Mouse (Mus musculus) adipocyte (in vitro differentiated cells): ENCODE data around the gene Homez.

ENCODE experiments used
- DNase-seq: peaks from one replicate; pipeline ENCODE4 v3.0.0-alpha.2; 2016; ENCODE audit warnings: low spot score

The Homez gene

DNA sequence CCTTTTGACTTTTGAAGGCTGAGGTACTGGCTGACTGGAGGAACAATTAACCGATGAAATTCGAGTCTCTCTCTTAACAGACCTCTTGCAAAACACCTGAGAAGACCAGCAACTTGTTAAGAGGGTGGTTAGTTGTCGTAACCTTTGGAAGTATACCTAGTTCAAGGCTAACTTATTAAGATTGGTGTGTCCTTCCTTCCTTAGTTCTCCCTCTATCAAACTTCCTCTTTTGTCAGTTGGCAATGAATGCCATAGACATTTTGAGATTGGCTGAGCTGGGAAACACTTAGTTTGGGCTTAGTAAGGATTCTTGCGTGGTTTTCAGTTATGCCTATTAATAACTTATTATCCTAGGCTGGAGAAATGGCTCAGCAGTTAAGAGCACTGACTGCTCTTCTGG lies 2.7 kb downstream of the Homez start:
- DNase-seq: no peak

DNA sequence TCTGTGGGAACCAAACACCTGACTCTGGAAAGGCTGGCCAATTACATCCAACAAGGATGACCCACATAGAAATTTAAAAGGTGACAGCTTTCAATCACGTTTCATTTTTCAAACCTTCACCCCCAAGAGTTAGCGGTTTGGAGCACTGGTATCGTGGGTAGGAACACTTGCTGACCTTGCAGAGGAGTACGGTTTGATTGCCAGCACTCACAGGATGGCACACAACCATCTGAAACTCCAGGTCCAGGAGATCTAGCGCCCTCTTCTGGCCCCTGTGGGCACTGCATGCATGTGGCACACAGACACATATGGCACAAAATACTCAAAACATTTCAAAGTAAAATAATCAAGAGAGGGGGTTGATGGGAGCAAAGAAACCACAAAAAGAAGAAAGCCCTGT lies 3.8 kb downstream of the Homez start:
- no peak for DNase-seq

GRCm38 (mm10) chr14:54866268-54866667 lies 4.5 kb downstream of the Homez start:
- no peak for DNase-seq

DNA sequence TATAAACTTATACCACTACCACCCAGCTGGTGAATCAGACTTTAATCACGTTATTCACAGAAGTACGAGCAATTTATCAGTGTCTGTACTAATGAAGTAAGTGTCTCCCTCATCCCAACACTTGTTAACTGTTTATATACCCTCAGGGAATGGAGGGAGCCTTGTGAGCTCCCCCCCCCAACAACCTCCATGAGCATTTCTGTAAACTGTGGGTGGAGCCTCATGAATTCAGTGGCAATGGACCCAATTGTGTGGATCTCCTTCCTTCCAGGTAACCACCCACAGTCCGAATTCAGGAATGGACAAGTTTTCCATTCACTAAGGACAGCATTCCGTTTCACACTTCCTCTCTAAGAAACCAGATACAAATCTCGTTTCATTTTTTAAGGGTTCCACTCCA lies 5.1 kb downstream of the Homez start:
- DNase-seq: no peak

GRCm38 (mm10) chr14:54864313-54865036 lies 6.3 kb downstream of the Homez start:
- DNase-seq: peak; percentile 19

DNA sequence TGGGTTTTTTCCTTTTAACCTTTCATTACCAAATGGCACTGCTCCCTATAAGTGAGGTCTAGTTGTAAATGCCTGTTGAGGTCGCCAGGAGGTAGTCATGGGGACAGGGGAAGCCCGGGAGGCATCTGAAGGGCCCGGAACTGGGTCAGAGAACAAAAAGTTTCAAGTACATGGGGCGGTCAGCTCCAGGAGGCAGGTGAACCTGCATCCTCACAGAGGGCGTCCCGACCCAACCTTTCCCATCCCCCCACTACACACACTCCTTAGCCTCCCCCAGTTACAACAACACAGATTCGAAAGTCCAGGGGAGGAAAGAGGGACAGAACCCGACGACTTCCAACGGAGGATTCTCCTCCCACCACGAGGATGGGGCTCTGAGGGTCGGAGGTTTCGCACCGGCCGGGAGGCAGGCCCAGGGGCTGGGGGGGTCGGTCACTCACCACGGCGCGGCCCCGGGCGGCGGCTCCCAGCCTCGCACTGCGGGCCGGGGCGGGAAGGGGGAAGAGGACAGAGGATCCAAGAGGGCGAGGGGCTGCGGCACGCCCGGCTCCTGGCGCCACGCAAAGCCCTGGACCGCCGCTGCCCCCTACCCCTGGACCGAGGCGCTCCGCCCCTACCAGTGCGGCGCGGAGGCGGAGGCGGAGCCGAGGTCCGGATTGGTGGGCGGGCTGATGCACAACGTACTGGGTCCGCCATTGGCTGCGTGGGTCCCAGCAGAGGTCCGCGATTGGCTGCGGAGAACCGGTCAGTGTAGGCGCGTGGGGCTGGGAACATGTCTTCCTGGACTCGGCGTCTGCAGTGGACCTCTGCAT lies 7.1 kb downstream of the Homez start:
- DNase-seq: peak; percentile 81

DNA sequence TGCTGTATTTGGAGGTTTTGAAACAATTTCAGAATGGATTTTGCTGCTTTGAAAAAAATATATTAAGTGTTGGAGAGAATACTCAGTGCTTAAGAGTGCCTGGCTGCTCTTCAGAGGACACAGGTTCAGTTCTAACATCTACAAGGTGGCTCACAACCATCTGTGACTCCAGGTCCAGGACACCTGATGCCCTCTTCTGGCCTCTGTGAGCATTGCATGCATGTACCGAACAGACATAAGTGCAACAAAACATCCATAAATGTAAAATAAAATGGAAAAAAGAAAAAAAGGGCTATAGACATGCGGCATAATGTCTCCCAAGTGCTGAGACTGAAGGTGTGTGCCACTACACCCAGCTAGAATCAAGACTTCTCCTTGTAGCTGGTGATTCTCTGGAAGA lies 10.2 kb downstream of the Homez start:
- peak; percentile 55 for DNase-seq

DNA sequence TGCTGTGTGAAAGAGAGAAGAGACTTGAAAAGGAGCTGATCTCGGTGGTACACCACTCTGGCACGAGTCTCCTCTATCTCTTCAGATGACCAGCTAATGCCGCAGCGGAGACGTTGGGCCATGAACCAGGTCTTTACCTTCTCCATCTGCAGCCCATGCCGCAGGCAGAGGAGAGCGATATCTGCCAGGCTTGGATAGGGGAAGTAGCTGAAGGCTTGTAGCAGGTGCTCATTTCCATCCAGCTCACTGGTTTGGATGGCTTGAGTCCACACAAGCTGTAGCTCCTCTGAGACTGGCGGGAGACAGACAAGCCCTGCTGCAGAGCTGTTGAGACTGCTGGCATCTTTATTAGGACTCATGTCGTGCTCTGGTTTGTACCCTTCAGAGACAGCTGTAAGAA lies 12.9 kb downstream of the Homez start:
- DNase-seq: no peak

DNA sequence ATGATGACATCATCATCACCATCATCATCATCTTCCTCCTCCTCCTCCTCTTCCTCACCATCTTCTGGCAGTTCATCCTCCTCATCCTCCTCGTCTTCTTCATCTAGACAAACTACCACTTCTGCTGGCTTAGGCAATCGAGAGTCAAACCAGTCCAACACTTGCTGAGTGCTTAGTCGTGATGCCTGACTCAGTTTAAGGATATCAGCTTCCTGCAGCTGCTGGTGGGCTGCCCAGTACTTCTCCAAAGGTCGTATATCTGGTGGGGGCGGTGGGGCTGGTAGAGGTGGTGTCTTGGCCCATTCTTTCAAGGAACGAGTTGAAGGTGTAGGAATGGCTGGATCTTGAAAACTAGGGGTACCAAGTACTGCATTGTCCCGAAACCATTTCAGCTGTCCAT lies 14.1 kb downstream of the Homez start:
- no peak for DNase-seq

DNA sequence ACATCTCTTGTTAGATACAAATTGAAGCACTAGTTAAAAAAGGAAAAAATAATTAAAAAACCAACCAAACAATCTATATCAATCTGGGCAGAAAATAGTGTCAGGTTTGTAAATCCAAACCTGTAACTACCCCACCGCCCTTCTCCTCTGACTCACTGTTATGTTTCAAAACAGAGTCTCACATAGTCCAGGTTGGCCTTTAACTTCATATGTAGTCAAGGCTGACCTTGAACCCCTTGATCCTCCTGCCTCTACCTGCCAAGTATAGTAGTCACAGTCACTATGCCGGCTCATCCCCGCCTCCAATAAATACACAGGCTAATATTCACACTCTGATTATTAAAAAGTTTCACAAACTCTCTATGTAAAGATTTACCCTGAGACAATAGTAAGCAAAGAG lies 15.0 kb downstream of the Homez start:
- no peak for DNase-seq

DNA sequence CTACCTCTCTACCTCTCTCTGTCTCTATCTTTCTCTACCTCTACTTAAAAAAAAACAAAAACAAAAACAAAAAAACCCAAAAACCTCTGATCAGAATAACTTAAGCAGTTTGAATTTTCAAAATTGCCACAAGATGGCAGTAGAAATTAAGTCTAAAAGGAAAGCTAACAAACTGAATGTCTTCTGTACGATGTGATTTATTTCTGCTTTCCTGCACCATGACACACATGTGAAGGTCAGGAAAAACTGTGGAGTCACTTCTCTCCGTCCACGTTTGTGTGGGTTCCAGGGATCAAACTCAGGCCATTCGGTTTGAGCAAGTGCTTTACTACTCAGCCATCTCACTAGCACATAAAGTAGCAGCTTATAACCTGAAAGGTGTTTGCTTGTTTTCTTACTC lies 27.3 kb downstream of the Homez start:
- DNase-seq: peak; percentile 56

DNA sequence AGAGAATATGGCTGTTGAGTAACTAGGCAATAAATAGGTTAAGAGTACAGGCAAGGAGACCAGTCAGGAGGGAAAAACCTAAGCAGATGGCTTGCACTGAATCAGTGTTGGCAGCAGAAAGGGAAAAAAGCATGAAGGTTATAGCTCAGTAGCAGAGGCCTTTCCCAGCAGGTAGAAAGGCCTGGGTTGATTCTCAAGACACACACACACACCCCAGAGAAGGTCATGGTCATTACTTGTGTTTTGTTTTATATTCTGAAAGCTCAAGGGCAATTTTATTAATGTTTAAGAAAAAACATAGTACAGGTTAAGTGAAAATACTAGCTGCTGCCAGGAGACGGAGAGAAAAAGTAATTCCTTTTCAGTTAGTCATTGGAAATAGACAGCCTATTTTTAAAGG lies 47.0 kb downstream of the Homez start:
- no peak for DNase-seq

- DNase-seq: no peak
Measured at GRCm38 (mm10) chr14:54822301-54822700, 48.5 kb downstream of the Homez start.

GRCm38 (mm10) chr14:54817791-54818190 lies 53.0 kb downstream of the Homez start:
- peak; percentile 12 for DNase-seq

DNA sequence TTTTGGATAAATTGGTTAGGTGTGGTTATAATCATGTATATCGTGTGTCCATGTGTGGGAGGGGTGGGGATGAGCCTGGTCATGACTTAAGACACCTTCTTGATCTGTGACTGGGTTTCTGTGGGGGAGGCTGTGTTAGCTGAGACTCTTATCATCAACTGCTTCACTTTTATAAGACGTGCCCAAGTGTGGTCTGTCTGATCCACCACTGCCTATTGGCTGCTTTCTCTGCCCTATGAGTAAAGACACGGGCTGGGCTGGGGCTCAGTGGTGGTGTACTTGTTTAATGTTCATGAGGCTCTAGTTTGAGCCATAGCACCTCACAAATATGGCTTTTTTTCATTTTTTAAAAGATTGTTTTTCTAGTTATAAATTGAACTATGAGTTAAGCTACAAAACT lies 55.0 kb downstream of the Homez start:
- no peak for DNase-seq

GRCm38 (mm10) chr14:54813991-54814390 lies 56.8 kb downstream of the Homez start, which contains the start of gene Rnf212b:
Gene Rnf212b (plus strand): TSS chr14:54814141.
- no peak for DNase-seq

DNA sequence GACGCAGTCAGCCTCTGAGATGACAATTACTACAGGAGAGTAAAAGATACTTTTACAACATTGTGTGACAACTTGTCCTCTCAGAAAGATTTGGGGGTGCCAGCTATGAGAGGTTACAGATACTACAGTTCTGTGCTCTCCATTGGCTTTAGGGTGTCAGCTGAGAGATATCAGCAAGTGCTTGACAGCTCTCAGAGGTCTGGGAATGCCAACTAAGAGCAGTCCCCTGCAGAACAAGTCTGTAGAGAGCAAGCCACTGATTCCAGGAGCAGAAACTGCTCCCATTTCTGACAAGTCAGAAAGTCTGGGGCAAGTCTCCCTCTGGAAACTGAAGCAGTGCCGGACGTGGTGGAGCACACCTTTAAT lies 61.1 kb downstream of the Homez start:
- no peak for DNase-seq

DNA sequence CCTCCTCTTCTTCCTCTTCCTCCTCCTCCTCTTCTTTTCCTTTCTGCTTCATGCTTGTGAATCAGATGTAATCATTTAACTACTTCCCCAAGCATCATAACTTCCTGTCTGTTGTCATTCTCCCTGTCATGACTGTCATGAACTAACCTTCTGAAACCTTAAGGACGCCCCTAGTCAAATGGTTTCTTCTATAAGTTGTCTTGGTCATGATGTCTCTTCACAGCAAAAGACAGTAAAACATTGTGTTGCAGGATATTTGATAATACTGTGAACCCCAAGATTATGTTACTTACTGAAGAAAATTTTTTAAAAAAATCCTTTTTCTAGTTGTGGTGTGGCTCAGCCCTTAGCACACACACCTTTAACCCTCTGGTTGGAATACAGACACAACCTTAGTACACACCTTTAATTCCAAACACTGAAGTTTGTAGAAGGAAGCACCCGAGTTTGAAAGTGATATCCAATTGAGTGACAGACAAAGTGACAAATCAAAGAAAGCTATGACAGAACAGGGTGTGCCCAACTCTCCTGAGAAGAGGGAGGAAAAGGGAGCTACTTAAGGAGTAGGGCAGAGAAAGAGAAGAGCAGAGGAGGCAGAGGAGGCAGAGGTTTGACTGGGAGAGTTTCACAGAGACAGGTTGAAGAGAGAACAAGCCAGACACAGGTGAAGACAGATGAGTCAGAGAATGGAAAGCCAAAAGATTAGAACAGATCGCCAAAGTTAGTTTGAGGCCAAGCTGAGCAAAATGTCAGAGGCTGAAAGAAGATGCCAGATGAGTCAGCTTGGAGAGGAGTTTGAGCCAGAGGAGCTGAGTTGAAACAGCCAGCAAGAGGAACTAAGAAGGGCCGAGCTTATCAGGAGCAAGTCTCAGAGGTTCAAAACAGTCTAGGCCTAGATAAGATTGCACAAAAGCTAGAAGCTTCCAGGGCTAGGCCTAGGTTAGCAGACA lies 61.8 kb downstream of the Homez start:
- DNase-seq: peak; percentile 2

- no peak for DNase-seq
Measured at GRCm38 (mm10) chr14:54806124-54806523, 64.6 kb downstream of the Homez start.
